Comparison of ENCODE assay signal across 8 mouse cellular contexts in genomic region chr16:94097724-94098455, GRCm38 (mm10). TPM values are rescaled to one million over a fixed set of nuclear protein-coding genes. Genes with fewer than 3 reads are reported as not detected.
DNase-seq lines count a peak whose midpoint lies in the region; ATAC-seq and TF ChIP-seq lines count a peak whose summit lies in the region.
"Had no signal": no experiment of that assay in that cellular context is flagged by ENCODE, and none has a peak within 500 bp of the region (broad histone marks: within the 10 kb centered on the region; RNA-seq: fewer than 3 reads in every experiment).

No protein-coding gene starts in this region.

- no peak overlapping the region for H3K27ac ChIP-seq in midbrain, embryonic 12.5 days (replicated peaks)
- H3K27ac ChIP-seq in midbrain, postnatal 0 days (ENCODE audit: low read depth, low read length) = no peak overlapping the region
- no peak overlapping the region for H3K27ac ChIP-seq in stomach, embryonic 16.5 days (ENCODE audit: low read length)

- no peak overlapping the region for H3K4me2 ChIP-seq in midbrain, embryonic 12.5 days (replicated peaks)
- no peak overlapping the region for H3K4me2 ChIP-seq in midbrain, postnatal 0 days (ENCODE audit: low read depth, low read length, poor library complexity, severe bottlenecking)
- H3K4me2 ChIP-seq in stomach, embryonic 16.5 days (ENCODE audit: low read depth, low read length) = no peak overlapping the region

- peak; percentile 80 for ATAC-seq in midbrain, embryonic 12.5 days (ENCODE audit: low FRiP score, low read depth)
- no peak for ATAC-seq in midbrain, postnatal 0 days (ENCODE audit: low FRiP score)
- ATAC-seq in stomach, embryonic 16.5 days (ENCODE audit: insufficient read depth, low FRiP score) = peak; percentile 58; the same call in 1 of the 2 replicates
- no peak for ATAC-seq in inflammation-experienced regulatory T-cells, adult 6 months

- no peak for TF ChIP-seq CTCF in midbrain, postnatal 0 days (IDR thresholded peaks at IDR 0.05)

- WGBS in midbrain, embryonic 12.5 days = 7% methylated on average over 12 of the region's 12 CpGs
- WGBS in midbrain, postnatal 0 days = 5% methylated on average over 12 of the region's 12 CpGs
- WGBS in stomach, embryonic 16.5 days = 27% methylated on average over 12 of the region's 12 CpGs

- H3K4me3 ChIP-seq in midbrain, embryonic 12.5 days = no peak overlapping the region
- no peak overlapping the region for H3K4me3 ChIP-seq in midbrain, postnatal 0 days (ENCODE audit: low read depth, low read length)
- H3K4me3 ChIP-seq in stomach, embryonic 16.5 days (replicated peaks; ENCODE audit: low read length) = no peak overlapping the region

- DNase-seq in midbrain, postnatal 0 days (ENCODE audit: low spot score) = no peak
- peak; percentile 65 for DNase-seq in embryo, embryonic 9.5 days (ENCODE audit: extremely low spot score)
- peak; percentile 48 to 73 for DNase-seq in kidney, postnatal 4 days
- DNase-seq in spleen, postnatal 36 days (ENCODE audit: low spot score in 2 of 2) = no peak

- no peaks in the 10 kb centered on the region for H3K9me3 ChIP-seq in midbrain, embryonic 12.5 days
- H3K9me3 ChIP-seq in midbrain, postnatal 0 days (ENCODE audit: low read length) = no peaks in the 10 kb centered on the region
- H3K9me3 ChIP-seq in stomach, embryonic 16.5 days (replicated peaks; ENCODE audit: control insufficient read depth, low read length) = no peaks in the 10 kb centered on the region

- H3K4me1 ChIP-seq in midbrain, embryonic 12.5 days = peaks cover 12% of the 10 kb centered on the region; the same call in 1 of the 2 replicates
- H3K4me1 ChIP-seq in midbrain, postnatal 0 days (ENCODE audit: insufficient read depth, low read length) = no peaks in the 10 kb centered on the region
- peaks cover 5% of the 10 kb centered on the region; the same call in 1 of the 2 replicates for H3K4me1 ChIP-seq in stomach, embryonic 16.5 days (ENCODE audit: control insufficient read depth, insufficient read depth, low read length)

- H3K27me3 ChIP-seq in midbrain, embryonic 12.5 days = peaks cover 81% of the 10 kb centered on the region
- peaks cover 59% of the 10 kb centered on the region for H3K27me3 ChIP-seq in midbrain, postnatal 0 days (ENCODE audit: insufficient read depth, low read length)
- peaks cover 49% of the 10 kb centered on the region for H3K27me3 ChIP-seq in stomach, embryonic 16.5 days (ENCODE audit: control insufficient read depth, insufficient read depth, low read length)

- no peaks in the 10 kb centered on the region for H3K36me3 ChIP-seq in midbrain, embryonic 12.5 days
- no peaks in the 10 kb centered on the region for H3K36me3 ChIP-seq in midbrain, postnatal 0 days (ENCODE audit: insufficient read depth, low read length)
- no peaks in the 10 kb centered on the region for H3K36me3 ChIP-seq in stomach, embryonic 16.5 days (ENCODE audit: control insufficient read depth, insufficient read depth, low read length)

- H3K9ac ChIP-seq in midbrain, embryonic 12.5 days (replicated peaks) = no peak overlapping the region
- no peak overlapping the region for H3K9ac ChIP-seq in midbrain, postnatal 0 days (replicated peaks; ENCODE audit: low read length, poor library complexity, severe bottlenecking)
- no peak overlapping the region for H3K9ac ChIP-seq in stomach, embryonic 16.5 days (ENCODE audit: low read length)

RNA-seq across cellular contexts. Expression of gene Sim2, which starts 13.2 kb away (rescaled TPM):
- polyA plus RNA-seq in midbrain, embryonic 12.5 days (2016; fragmentation: Nextera tagmentation; extraction: Ambion mirVana) = 0.83 and 2.0 TPM in 2 replicates
- total RNA-seq in midbrain, postnatal 0 days (2014; rRNA removed) = not detected in 2 replicates
- polyA plus RNA-seq in midbrain, postnatal 0 days (2015; fragmentation: Nextera tagmentation; extraction: Ambion mirVana) = 0.05 and 0.10 TPM in 2 replicates
- polyA plus RNA-seq in stomach, embryonic 16.5 days (2015; fragmentation: Nextera tagmentation; extraction: Ambion mirVana) = 0.07 and 0.17 TPM in 2 replicates
- not detected for polyA plus RNA-seq in inflammation-experienced regulatory T-cells, adult 6 months (2017; shearing (Covaris generic))
- polyA plus RNA-seq: small intestine, adult 2 months had no signal

Comparison
In these comparisons a context has a peak if more than half of its experiments do, and no peak if none do; other contexts are left out.
1. ATAC-seq: peak in midbrain, embryonic 12.5 days (single experiment) and stomach, embryonic 16.5 days (single experiment); none in midbrain, postnatal 0 days (single experiment) and inflammation-experienced regulatory T-cells, adult 6 months (single experiment).
2. DNase-seq: peak in embryo, embryonic 9.5 days (single experiment) and kidney, postnatal 4 days (2 of 2); none in midbrain, postnatal 0 days (single experiment) and spleen, postnatal 36 days (0 of 2).